Mouse (Mus musculus): ENCODE measurements at regions not wholly inside any gene's neighbourhood (a gene's known extent, or its start where the extent isn't known, plus 50 kb on each side); places are given as distances from the start of the nearest gene placed in this dataset.

DNA sequence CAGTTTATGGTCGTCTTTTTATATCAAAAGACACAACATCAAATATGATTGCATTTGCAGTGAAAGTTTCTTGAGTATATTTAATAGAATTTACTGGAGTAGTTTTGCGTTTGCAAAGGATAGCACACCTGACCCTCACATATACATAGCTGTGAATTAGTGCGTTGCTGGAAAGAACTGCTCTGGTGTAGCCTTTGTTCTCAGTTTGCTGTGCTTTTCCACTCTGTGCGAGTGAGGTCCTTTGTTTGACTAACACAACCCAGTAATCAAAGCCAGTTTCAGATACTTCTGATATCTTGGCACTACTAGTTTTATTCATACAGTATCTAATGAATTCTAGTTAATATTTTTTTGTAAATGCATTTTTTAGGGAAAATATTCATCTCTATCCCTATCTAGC, 84.7 kb downstream of the Trim52 start:
- H3K36me3 ChIP-seq: no peaks in the 10 kb centered on the region
- H3K4me1 ChIP-seq (replicated peaks): 0 out of 2 replicates have a peak, but pooled peaks cover 2% of the 10 kb centered on the region
- H3K9ac ChIP-seq: no peak overlapping the region
- H3K4me2 ChIP-seq: no peak overlapping the region
- H3K27ac ChIP-seq (ENCODE audit: poor library complexity, severe bottlenecking): no peak overlapping the region
- WGBS: 66% methylated on average over 4 of the region's 4 CpGs
- H3K9me3 ChIP-seq (replicated peaks): no peaks in the 10 kb centered on the region
- H3K4me3 ChIP-seq: no peak overlapping the region
- H3K27me3 ChIP-seq (replicated peaks): no peaks in the 10 kb centered on the region
- no peak for ATAC-seq (ENCODE audit: insufficient number of reproducible peaks, low FRiP score)

DNA sequence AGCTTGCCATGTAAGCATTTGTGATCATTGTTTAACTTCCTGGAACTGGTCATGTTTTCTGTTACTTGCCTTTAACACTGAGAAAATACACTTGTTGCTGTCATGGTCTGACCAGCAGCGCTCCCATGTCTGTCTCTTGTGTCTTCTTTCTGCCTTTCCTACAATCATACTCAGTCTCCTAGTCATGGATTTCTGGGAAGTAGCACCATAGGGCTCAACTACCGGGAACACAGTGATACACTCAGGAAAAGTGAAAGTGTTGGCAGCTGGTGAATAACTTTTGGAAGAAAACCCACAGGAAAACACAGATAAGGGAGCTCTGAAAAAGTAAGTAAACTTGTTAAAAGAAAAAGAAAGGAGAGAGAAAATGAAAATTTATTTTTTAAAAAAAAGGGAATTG, 87.6 kb downstream of the Trim52 start:
- WGBS: 59% methylated on average over 2 of the region's 2 CpGs
- no peak for ATAC-seq (ENCODE audit: insufficient number of reproducible peaks, low FRiP score)

DNA sequence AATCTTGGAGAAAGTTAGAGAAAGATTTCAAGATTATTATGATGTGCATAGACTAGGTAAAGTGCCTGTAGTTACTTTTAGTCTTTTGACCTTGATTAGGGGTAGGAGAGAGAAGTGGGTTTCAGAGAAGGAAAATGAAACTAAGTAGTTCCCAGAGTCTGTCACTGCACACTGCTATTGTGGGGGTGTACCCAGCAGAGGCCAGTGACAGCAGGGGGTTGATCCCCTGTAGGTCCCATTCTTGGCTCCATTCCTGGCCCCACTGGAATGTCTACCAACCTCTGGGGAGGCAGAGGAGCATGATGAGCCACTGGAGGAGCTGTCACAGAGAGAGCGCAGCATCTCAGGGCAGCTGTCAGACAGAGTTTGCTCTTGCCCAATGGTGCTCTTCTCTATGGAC, 88.1 kb downstream of the Trim52 start:
- WGBS: 48% methylated on average over 1 of the region's 1 CpGs
- H3K36me3 ChIP-seq: no peaks in the 10 kb centered on the region
- H3K9me3 ChIP-seq (replicated peaks): no peaks in the 10 kb centered on the region
- no peak for ATAC-seq (ENCODE audit: insufficient number of reproducible peaks, low FRiP score)
- no peak overlapping the region for H3K9ac ChIP-seq
- H3K4me2 ChIP-seq: no peak overlapping the region
- H3K27me3 ChIP-seq (replicated peaks): no peaks in the 10 kb centered on the region
- H3K4me1 ChIP-seq (replicated peaks): 0 out of 2 replicates have a peak, but pooled peaks cover 2% of the 10 kb centered on the region
- H3K27ac ChIP-seq (ENCODE audit: poor library complexity, severe bottlenecking): no peak overlapping the region
- no peak overlapping the region for H3K4me3 ChIP-seq

More for the DNA sequence above, 87.6 kb downstream of the Trim52 start:
- Histone ChIP-seq H3K9me3 (replicated peaks) (no peaks in the 10 kb centered on the region), H3K4me3 (no peak overlapping the region), H3K27ac (ENCODE audit: poor library complexity, severe bottlenecking) (no peak overlapping the region), H3K4me2 (no peak overlapping the region), H3K27me3 (replicated peaks) (no peaks in the 10 kb centered on the region), H3K4me1 (replicated peaks) (0 out of 2 replicates have a peak, but pooled peaks cover 2% of the 10 kb centered on the region), H3K9ac (no peak overlapping the region), H3K36me3 (no peaks in the 10 kb centered on the region)

DNA sequence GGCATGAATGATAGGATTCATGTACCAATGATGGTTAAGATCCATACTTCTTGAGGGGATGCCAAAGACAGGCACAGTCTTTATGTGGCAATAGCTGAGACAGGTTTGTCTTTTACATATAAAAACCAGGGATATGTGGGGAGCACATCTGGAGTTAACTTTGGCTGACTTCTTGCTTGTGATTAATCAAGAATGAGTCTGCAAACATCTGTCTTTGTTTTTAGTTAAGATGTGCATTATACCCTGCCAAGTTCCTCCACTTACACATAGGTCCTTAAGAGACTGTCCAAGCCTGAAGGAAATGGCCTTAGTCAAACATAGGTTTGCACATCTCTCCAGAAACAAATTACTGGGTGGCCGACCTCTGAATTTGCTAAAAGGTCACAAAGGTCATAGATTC, 91.8 kb downstream of the Trim52 start:
- Histone ChIP-seq H3K9me3 (replicated peaks) (no peaks in the 10 kb centered on the region), H3K27me3 (replicated peaks) (no peaks in the 10 kb centered on the region), H3K4me3 (no peak overlapping the region), H3K27ac (ENCODE audit: poor library complexity, severe bottlenecking) (no peak overlapping the region), H3K4me2 (no peak overlapping the region), H3K36me3 (no peaks in the 10 kb centered on the region), H3K4me1 (replicated peaks) (0 out of 2 replicates have a peak, but pooled peaks cover 2% of the 10 kb centered on the region), H3K9ac (no peak overlapping the region)
- ATAC-seq (ENCODE audit: insufficient number of reproducible peaks, low FRiP score): no peak
- WGBS: 50% methylated on average over 1 of the region's 1 CpGs

DNA sequence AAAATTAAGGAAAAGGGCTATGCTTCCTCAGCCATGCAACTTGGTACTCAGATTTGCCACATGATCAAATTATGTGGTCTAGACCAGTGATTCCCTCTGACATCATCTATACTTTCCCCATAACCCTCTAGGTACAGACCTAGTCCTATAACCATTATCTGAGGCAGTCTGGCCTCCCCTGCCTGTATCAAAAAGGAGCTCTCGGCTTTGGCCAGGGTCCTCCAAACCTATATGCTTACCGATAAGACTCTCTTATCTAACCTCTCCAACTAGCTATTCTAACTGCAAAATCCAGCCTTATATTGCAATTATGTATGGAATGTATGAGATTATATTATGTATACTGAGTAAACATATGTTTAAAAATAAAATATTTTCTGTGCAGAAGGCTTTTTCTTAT, 93.1 kb downstream of the Trim52 start:
- 53% methylated on average over 2 of the region's 2 CpGs for WGBS
- Histone ChIP-seq H3K27ac (ENCODE audit: poor library complexity, severe bottlenecking) (no peak overlapping the region), H3K4me2 (no peak overlapping the region), H3K9me3 (replicated peaks) (no peaks in the 10 kb centered on the region), H3K9ac (no peak overlapping the region), H3K36me3 (no peaks in the 10 kb centered on the region), H3K4me3 (no peak overlapping the region), H3K27me3 (replicated peaks) (no peaks in the 10 kb centered on the region), H3K4me1 (replicated peaks) (0 out of 2 replicates have a peak, but pooled peaks cover 2% of the 10 kb centered on the region)
- no peak for ATAC-seq (ENCODE audit: insufficient number of reproducible peaks, low FRiP score)

DNA sequence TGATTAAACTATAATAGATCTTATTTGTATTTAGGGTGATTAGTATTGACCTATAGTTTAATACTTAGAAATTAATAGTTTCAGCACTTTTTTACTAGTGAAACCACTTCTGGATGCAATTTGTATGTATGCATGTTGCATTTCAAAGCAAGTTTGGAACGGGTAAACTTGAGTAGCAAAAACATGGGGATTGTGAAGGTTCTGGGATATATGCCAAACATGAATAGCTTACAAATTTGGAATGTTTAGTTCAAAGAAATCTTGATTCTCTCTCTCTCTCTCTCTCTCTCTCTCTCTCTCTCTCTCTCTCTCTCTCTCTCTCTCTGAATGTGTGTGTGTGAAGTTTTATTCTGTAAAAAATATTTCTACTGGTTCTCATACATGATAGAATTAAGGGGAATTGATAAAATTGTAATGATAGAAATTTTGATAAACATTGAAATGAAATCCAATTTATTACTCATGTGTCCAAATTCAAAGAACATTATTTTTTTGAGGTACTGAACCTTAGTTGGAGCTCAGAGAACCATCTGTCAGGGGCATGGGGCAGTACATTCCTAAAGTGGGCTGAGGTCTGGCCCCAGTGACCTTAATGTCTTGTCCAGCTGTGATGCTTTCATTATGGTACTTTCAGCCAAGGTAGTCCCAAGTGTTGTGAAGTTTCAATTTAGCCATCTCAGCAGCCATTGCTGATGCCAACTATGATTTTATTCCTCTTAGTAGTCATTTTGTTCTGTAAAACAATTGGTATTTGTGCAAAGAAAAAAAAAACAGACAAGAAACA, 93.7 kb downstream of the Trim52 start:
- no peaks in the 10 kb centered on the region for H3K4me1 ChIP-seq (replicated peaks)
- H3K4me2 ChIP-seq: no peak overlapping the region
- H3K4me3 ChIP-seq: no peak overlapping the region
- no peaks in the 10 kb centered on the region for H3K9me3 ChIP-seq (replicated peaks)
- no peak overlapping the region for H3K9ac ChIP-seq
- H3K27me3 ChIP-seq (replicated peaks): no peaks in the 10 kb centered on the region
- H3K27ac ChIP-seq (ENCODE audit: poor library complexity, severe bottlenecking): no peak overlapping the region
- no peaks in the 10 kb centered on the region for H3K36me3 ChIP-seq
- 23% methylated on average over 1 of the region's 1 CpGs for WGBS
- ATAC-seq (ENCODE audit: insufficient number of reproducible peaks, low FRiP score): no peak

DNA sequence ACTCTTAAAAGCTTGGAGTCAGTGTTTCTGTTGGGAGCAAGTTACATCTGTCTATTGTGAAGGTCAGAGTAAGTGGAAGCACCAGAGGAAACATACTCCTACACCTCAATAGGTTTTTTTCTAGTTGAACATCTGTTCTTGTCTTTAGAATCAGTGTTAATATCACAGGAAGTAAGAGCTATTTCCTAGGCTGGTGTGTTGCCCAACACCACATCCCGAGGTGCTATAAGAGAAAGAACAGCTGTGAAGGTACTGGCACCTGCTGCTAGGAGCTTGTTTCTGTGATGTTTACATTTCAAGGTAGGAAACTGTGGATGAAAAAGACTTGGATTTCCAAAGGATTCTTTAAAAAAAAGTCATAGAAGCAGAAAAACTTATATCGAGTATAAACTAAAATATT, 105.1 kb downstream of the Trim52 start:
- no peak overlapping the region for H3K27ac ChIP-seq (ENCODE audit: poor library complexity, severe bottlenecking)
- H3K4me2 ChIP-seq: no peak overlapping the region
- no peak overlapping the region for H3K9ac ChIP-seq
- H3K4me1 ChIP-seq (replicated peaks): no peaks in the 10 kb centered on the region
- no peak overlapping the region for H3K4me3 ChIP-seq
- no peaks in the 10 kb centered on the region for H3K36me3 ChIP-seq
- ATAC-seq (ENCODE audit: insufficient number of reproducible peaks, low FRiP score): no peak
- WGBS: 72% methylated on average over 2 of the region's 2 CpGs
- H3K27me3 ChIP-seq (replicated peaks): no peaks in the 10 kb centered on the region
- H3K9me3 ChIP-seq (replicated peaks): no peaks in the 10 kb centered on the region

DNA sequence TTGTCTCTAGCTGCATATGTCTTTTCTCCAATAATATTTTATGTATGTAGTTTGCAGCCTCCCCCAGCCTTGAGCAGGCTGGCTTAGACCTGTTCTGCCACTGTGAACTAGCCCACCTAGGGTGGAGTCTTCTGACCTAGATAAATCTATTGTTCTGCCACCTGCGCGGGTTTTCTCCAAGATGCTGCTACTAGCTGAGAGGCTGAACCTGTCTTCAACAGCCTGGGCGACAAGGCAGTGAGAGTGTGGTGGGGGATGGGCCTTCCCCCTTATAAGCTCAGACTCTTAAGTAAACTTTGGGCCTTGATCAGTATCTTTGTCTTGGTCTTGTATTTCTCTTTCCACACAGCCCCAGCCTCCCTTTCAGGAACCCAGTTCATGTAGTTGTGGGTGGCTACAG, 111.7 kb downstream of the Trim52 start:
- H3K9ac ChIP-seq: no peak overlapping the region
- WGBS: 77% methylated on average over 3 of the region's 3 CpGs
- H3K4me1 ChIP-seq (replicated peaks): 0 out of 2 replicates have a peak, but pooled peaks cover 2% of the 10 kb centered on the region
- no peaks in the 10 kb centered on the region for H3K9me3 ChIP-seq (replicated peaks)
- H3K4me3 ChIP-seq: no peak overlapping the region
- no peaks in the 10 kb centered on the region for H3K27me3 ChIP-seq (replicated peaks)
- ATAC-seq (ENCODE audit: insufficient number of reproducible peaks, low FRiP score): no peak
- H3K27ac ChIP-seq (ENCODE audit: poor library complexity, severe bottlenecking): no peak overlapping the region
- H3K4me2 ChIP-seq: no peak overlapping the region
- no peaks in the 10 kb centered on the region for H3K36me3 ChIP-seq

DNA sequence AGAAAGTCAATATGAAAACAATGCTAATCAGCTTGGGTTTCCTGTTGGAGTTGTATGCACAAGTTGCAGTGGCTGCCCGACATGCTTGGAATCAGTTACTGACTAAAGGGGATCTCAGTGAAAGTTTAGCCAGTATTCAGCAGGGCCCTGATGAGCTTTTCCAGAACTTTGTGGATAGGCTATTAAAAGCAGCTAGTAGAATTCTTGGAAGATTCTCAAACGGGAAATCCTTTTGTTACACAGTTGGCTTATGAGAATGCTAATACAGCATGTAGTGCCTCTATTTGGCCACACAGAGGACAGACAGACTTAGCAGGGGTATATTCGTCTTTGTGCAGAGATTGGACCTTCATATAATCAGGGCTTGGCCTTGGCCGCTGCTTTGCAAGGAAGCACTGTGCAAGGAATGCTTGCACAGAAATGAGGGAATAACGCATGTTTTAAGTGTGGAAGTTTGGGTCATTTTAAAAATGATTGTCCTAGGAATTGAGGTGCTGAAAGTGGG, 113.3 kb downstream of the Trim52 start:
- Histone ChIP-seq H3K27me3 (replicated peaks) (no peaks in the 10 kb centered on the region), H3K4me1 (replicated peaks) (0 out of 2 replicates have a peak, but pooled peaks cover 2% of the 10 kb centered on the region), H3K36me3 (no peaks in the 10 kb centered on the region), H3K9ac (no peak overlapping the region), H3K4me2 (no peak overlapping the region), H3K9me3 (replicated peaks) (no peaks in the 10 kb centered on the region), H3K4me3 (no peak overlapping the region), H3K27ac (ENCODE audit: poor library complexity, severe bottlenecking) (no peak overlapping the region)
- ATAC-seq (ENCODE audit: insufficient number of reproducible peaks, low FRiP score): no peak
- WGBS: 66% methylated on average over 5 of the region's 5 CpGs

DNA sequence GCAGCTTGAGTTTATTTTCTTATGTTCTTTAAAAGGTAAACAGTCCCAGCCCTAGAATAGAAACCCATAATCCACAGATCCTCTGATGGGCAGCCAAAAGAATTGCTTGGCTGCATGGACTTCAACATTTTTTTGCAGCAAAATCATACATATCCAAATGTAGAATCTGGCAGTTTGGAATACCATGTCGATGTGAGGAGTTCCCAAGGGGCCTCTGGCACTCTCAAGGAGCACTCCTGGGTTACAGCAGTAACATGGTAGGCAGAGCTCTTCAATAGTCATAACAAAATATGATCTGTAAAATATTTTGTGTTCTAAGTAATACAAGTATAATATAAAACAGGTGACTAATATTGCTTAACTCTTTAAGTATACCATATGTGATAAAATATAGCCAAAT, 119.4 kb downstream of the Trim52 start:
- no peak overlapping the region for H3K27ac ChIP-seq (ENCODE audit: poor library complexity, severe bottlenecking)
- H3K9me3 ChIP-seq (replicated peaks): no peaks in the 10 kb centered on the region
- H3K36me3 ChIP-seq: no peaks in the 10 kb centered on the region
- no peaks in the 10 kb centered on the region for H3K27me3 ChIP-seq (replicated peaks)
- ATAC-seq (ENCODE audit: insufficient number of reproducible peaks, low FRiP score): no peak
- H3K4me1 ChIP-seq (replicated peaks): no peaks in the 10 kb centered on the region
- no peak overlapping the region for H3K9ac ChIP-seq
- 71% methylated on average over 1 of the region's 1 CpGs for WGBS
- no peak overlapping the region for H3K4me2 ChIP-seq
- no peak overlapping the region for H3K4me3 ChIP-seq

DNA sequence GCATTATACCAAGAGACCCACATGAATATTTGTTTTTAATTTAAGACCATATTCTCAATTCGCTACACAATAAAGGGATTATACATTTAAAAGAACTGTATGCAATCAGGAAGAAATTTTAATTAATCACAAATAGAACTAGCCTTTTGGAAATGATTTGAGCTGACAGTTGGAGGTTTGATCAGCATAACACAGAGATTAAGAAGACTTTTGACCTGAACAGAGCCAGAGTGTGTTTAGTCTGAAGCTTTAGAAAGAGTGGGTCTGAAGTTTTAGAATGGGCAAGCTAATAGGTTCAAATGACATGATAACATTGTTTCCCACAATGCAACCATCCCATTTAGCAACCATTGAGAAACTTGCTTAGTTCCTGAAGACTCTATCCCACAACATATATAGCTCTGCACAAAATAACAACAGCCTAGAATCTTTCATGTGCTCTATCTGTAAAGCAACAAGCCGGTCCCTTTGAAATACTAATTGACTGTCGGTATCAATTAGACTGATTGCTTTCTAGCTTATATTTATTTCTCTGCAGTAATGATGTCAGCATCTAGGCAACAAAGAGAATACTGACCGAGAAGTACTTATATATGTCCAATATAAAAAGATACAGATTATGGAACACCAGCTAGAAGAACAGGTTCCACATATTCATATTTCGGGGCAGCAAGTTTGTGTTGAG, 135.9 kb downstream of the Trim52 start:
- Histone ChIP-seq H3K27ac (ENCODE audit: poor library complexity, severe bottlenecking) (no peak overlapping the region), H3K4me3 (no peak overlapping the region), H3K27me3 (replicated peaks) (no peaks in the 10 kb centered on the region), H3K36me3 (no peaks in the 10 kb centered on the region), H3K9ac (no peak overlapping the region), H3K4me1 (replicated peaks) (no peaks in the 10 kb centered on the region), H3K9me3 (replicated peaks) (no peaks in the 10 kb centered on the region), H3K4me2 (no peak overlapping the region)
- no peak for ATAC-seq (ENCODE audit: insufficient number of reproducible peaks, low FRiP score)
- 80% methylated on average over 5 of the region's 5 CpGs for WGBS

Measured in heart, embryonic 12.5 days (tissue).